Mouse (Mus musculus): ENCODE measurements around the gene Igfbpl1. TPM values are rescaled to one million over a fixed set of nuclear protein-coding genes. Genes with fewer than 3 reads are reported as not detected.

The Igfbpl1 gene
- polyA plus RNA-seq, 1 experiment from 2014 or later, result 202 TPM

GRCm38 (mm10) chr4:45789263-45789958 is 37.3 kb downstream of the Igfbpl1 start:
- no peak overlapping the region for H3K4me2 ChIP-seq (ENCODE audit: low read length)
- no peaks in the 10 kb centered on the region for H3K36me3 ChIP-seq (ENCODE audit: control insufficient read depth, insufficient read depth, low read length)
- no peak overlapping the region for H3K9ac ChIP-seq (ENCODE audit: low read length)
- peak overlapping the region; percentile 29; the same call in 1 of the 2 replicates for H3K27ac ChIP-seq (ENCODE audit: low read depth, low read length)
- peak; percentile 80; the same call in 1 of the 2 replicates for ATAC-seq
- H3K4me3 ChIP-seq (ENCODE audit: low read depth, low read length), result no peak overlapping the region
- DNase-seq (ENCODE audit: low spot score), result peak; percentile 67
- WGBS, result 56% methylated on average over 13 of the region's 13 CpGs
- H3K4me1 ChIP-seq (ENCODE audit: control insufficient read depth, insufficient read depth, low read length), result peaks cover 3% of the 10 kb centered on the region; the same call in 1 of the 2 replicates
- no peaks in the 10 kb centered on the region for H3K27me3 ChIP-seq (replicated peaks; ENCODE audit: control insufficient read depth, insufficient read depth, low read length)
- no peaks in the 10 kb centered on the region for H3K9me3 ChIP-seq (replicated peaks; ENCODE audit: control insufficient read depth, low read length)

GRCm38 (mm10) chr4:45788446-45789081 is 38.2 kb downstream of the Igfbpl1 start:
- Histone ChIP-seq H3K4me1 (ENCODE audit: control insufficient read depth, insufficient read depth, low read length) (peaks cover 3% of the 10 kb centered on the region; the same call in 1 of the 2 replicates), H3K4me3 (ENCODE audit: low read depth, low read length) (no peak overlapping the region), H3K9me3 (replicated peaks; ENCODE audit: control insufficient read depth, low read length) (no peaks in the 10 kb centered on the region), H3K36me3 (ENCODE audit: control insufficient read depth, insufficient read depth, low read length) (no peaks in the 10 kb centered on the region), H3K9ac (ENCODE audit: low read length) (no peak overlapping the region), H3K4me2 (ENCODE audit: low read length) (no peak overlapping the region), H3K27me3 (replicated peaks; ENCODE audit: control insufficient read depth, insufficient read depth, low read length) (no peaks in the 10 kb centered on the region), H3K27ac (ENCODE audit: low read depth, low read length) (peak overlapping the region; percentile 29; the same call in 1 of the 2 replicates)
- WGBS, result 89% methylated on average over 13 of the region's 13 CpGs
- ATAC-seq (no peak), DNase-seq (ENCODE audit: low spot score) (no peak)

- Histone ChIP-seq H3K4me3 (ENCODE audit: low read depth, low read length) (no peak overlapping the region), H3K36me3 (ENCODE audit: control insufficient read depth, insufficient read depth, low read length) (no peaks in the 10 kb centered on the region), H3K9me3 (replicated peaks; ENCODE audit: control insufficient read depth, low read length) (no peaks in the 10 kb centered on the region), H3K4me1 (ENCODE audit: control insufficient read depth, insufficient read depth, low read length) (peaks cover 3% of the 10 kb centered on the region; the same call in 1 of the 2 replicates), H3K27me3 (replicated peaks; ENCODE audit: control insufficient read depth, insufficient read depth, low read length) (no peaks in the 10 kb centered on the region), H3K9ac (ENCODE audit: low read length) (no peak overlapping the region), H3K4me2 (ENCODE audit: low read length) (no peak overlapping the region), H3K27ac (ENCODE audit: low read depth, low read length) (no peak overlapping the region)
- DNase-seq (ENCODE audit: low spot score) (no peak), ATAC-seq (no peak)
- WGBS, result 50% methylated on average over 4 of the region's 4 CpGs
Observed at GRCm38 (mm10) chr4:45786674-45787073, 40.0 kb downstream of the Igfbpl1 start.

GRCm38 (mm10) chr4:45785959-45786358 is 40.8 kb downstream of the Igfbpl1 start:
- H3K9ac ChIP-seq (ENCODE audit: low read length), result no peak overlapping the region
- H3K4me1 ChIP-seq (ENCODE audit: control insufficient read depth, insufficient read depth, low read length), result peaks cover 3% of the 10 kb centered on the region; the same call in 1 of the 2 replicates
- DNase-seq (ENCODE audit: low spot score) (no peak), ATAC-seq (peak; percentile 24; the same call in 1 of the 2 replicates)
- H3K27ac ChIP-seq (ENCODE audit: low read depth, low read length), result no peak overlapping the region
- H3K4me3 ChIP-seq (ENCODE audit: low read depth, low read length), result no peak overlapping the region
- no peaks in the 10 kb centered on the region for H3K36me3 ChIP-seq (ENCODE audit: control insufficient read depth, insufficient read depth, low read length)
- no peaks in the 10 kb centered on the region for H3K9me3 ChIP-seq (replicated peaks; ENCODE audit: control insufficient read depth, low read length)
- H3K4me2 ChIP-seq (ENCODE audit: low read length), result no peak overlapping the region
- no peaks in the 10 kb centered on the region for H3K27me3 ChIP-seq (replicated peaks; ENCODE audit: control insufficient read depth, insufficient read depth, low read length)
- 38% methylated on average over 2 of the region's 2 CpGs for WGBS

- Histone ChIP-seq H3K36me3 (ENCODE audit: control insufficient read depth, insufficient read depth, low read length) (no peaks in the 10 kb centered on the region), H3K27ac (ENCODE audit: low read depth, low read length) (no peak overlapping the region), H3K4me2 (ENCODE audit: low read length) (no peak overlapping the region), H3K27me3 (replicated peaks; ENCODE audit: control insufficient read depth, insufficient read depth, low read length) (no peaks in the 10 kb centered on the region), H3K9me3 (replicated peaks; ENCODE audit: control insufficient read depth, low read length) (no peaks in the 10 kb centered on the region), H3K9ac (ENCODE audit: low read length) (no peak overlapping the region), H3K4me3 (ENCODE audit: low read depth, low read length) (no peak overlapping the region), H3K4me1 (ENCODE audit: control insufficient read depth, insufficient read depth, low read length) (no peaks in the 10 kb centered on the region)
- 57% methylated on average over 1 of the region's 1 CpGs for WGBS
- ATAC-seq, result no peak
- DNase-seq (ENCODE audit: low spot score), result no peak
Observed at GRCm38 (mm10) chr4:45783671-45784070, 43.1 kb downstream of the Igfbpl1 start.

GRCm38 (mm10) chr4:45771619-45772018 is 55.1 kb downstream of the Igfbpl1 start:
- ATAC-seq (peak; percentile 80), DNase-seq (ENCODE audit: low spot score) (peak; percentile 93)
- 4% methylated on average over 5 of the region's 5 CpGs for WGBS
- H3K27ac ChIP-seq (ENCODE audit: low read depth, low read length), result peak overlapping the region; percentile 70; the same call in 1 of the 2 replicates
- no peak overlapping the region for H3K4me3 ChIP-seq (ENCODE audit: low read depth, low read length)
- H3K9me3 ChIP-seq (replicated peaks; ENCODE audit: control insufficient read depth, low read length), result no peaks in the 10 kb centered on the region
- H3K9ac ChIP-seq (ENCODE audit: low read length), result peak overlapping the region; percentile 47; the same call in 1 of the 2 replicates
- H3K4me1 ChIP-seq (ENCODE audit: control insufficient read depth, insufficient read depth, low read length), result peaks cover 41% of the 10 kb centered on the region
- H3K4me2 ChIP-seq (ENCODE audit: low read length), result no peak overlapping the region
- H3K27me3 ChIP-seq (replicated peaks; ENCODE audit: control insufficient read depth, insufficient read depth, low read length), result no peaks in the 10 kb centered on the region
- no peaks in the 10 kb centered on the region for H3K36me3 ChIP-seq (ENCODE audit: control insufficient read depth, insufficient read depth, low read length)

GRCm38 (mm10) chr4:45771173-45771572 is 55.5 kb downstream of the Igfbpl1 start:
- peak; percentile 22 for ATAC-seq
- WGBS, result 9% methylated on average over 8 of the region's 8 CpGs
- peaks cover 44% of the 10 kb centered on the region for H3K4me1 ChIP-seq (ENCODE audit: control insufficient read depth, insufficient read depth, low read length)

GRCm38 (mm10) chr4:45770638-45771033 is 56.1 kb downstream of the Igfbpl1 start:
- peak overlapping the region; percentile 47; the same call in 1 of the 2 replicates for H3K9ac ChIP-seq (ENCODE audit: low read length)
- 10% methylated on average over 4 of the region's 4 CpGs for WGBS
- H3K9me3 ChIP-seq (replicated peaks; ENCODE audit: control insufficient read depth, low read length), result no peaks in the 10 kb centered on the region
- H3K4me3 ChIP-seq (ENCODE audit: low read depth, low read length), result no peak overlapping the region
- DNase-seq (ENCODE audit: low spot score) (no peak), ATAC-seq (0 out of 2 replicates have a peak, but pooled peaks have one; percentile 9)
- H3K4me1 ChIP-seq (ENCODE audit: control insufficient read depth, insufficient read depth, low read length), result peaks cover 50% of the 10 kb centered on the region
- no peaks in the 10 kb centered on the region for H3K27me3 ChIP-seq (replicated peaks; ENCODE audit: control insufficient read depth, insufficient read depth, low read length)
- H3K4me2 ChIP-seq (ENCODE audit: low read length), result no peak overlapping the region
- H3K36me3 ChIP-seq (ENCODE audit: control insufficient read depth, insufficient read depth, low read length), result no peaks in the 10 kb centered on the region
- peak overlapping the region; percentile 70 for H3K27ac ChIP-seq (ENCODE audit: low read depth, low read length)

More at GRCm38 (mm10) chr4:45771173-45771572, 55.5 kb downstream of the Igfbpl1 start:
- no peak overlapping the region for H3K4me2 ChIP-seq (ENCODE audit: low read length)
- no peak overlapping the region for H3K4me3 ChIP-seq (ENCODE audit: low read depth, low read length)
- H3K36me3 ChIP-seq (ENCODE audit: control insufficient read depth, insufficient read depth, low read length), result no peaks in the 10 kb centered on the region
- no peaks in the 10 kb centered on the region for H3K9me3 ChIP-seq (replicated peaks; ENCODE audit: control insufficient read depth, low read length)
- DNase-seq (ENCODE audit: low spot score), result peak; percentile 59
- no peaks in the 10 kb centered on the region for H3K27me3 ChIP-seq (replicated peaks; ENCODE audit: control insufficient read depth, insufficient read depth, low read length)
- peak overlapping the region; percentile 70 for H3K27ac ChIP-seq (ENCODE audit: low read depth, low read length)
- H3K9ac ChIP-seq (ENCODE audit: low read length), result peak overlapping the region; percentile 47; the same call in 1 of the 2 replicates

All from forebrain, embryonic 14.5 days (tissue).